Mouse (Mus musculus) erythroid progenitor cell, adult 5-6 weeks (primary cell): ENCODE data around the gene Ssty1. TPM values are rescaled to one million over a fixed set of nuclear protein-coding genes. Genes with fewer than 3 reads are reported as not detected.
"Not testable (repeated sequence)": the region's sequence is repeated elsewhere in the genome, so short reads cannot be mapped to it uniquely, and the experiment has no call there.

ENCODE experiments used
- ATAC-seq: replicated peaks from 2 replicates; pipeline ENCODE4 v1.8.0; 2016; ENCODE audit warnings: moderate number of reproducible peaks, mild to moderate bottlenecking, moderate TSS enrichment, inconsistent platforms; ENCODE audit not compliant: poor library complexity, low FRiP score, severe bottlenecking
- total RNA-seq, 2 experiments: library from RNA; stranded (forward) in 1 of 2; stranded (reverse) in 1 of 2; fragments of 150-400 nt in 1 of 2; fragments of 186-747, 209-891 nt in 1 of 2; gene quantifications; 2 replicates each; pipeline versions ENCODE4 v1.2.3 to v1.2.4; 2015 to 2017; ENCODE audit warnings: low replicate concordance in 2 of 2

Gene Ssty1
- total RNA-seq (2015; ENCODE audit: low replicate concordance) (not detected in 2 replicates), total RNA-seq (2017; ENCODE audit: low replicate concordance) (not detected in 2 replicates)

DNA sequence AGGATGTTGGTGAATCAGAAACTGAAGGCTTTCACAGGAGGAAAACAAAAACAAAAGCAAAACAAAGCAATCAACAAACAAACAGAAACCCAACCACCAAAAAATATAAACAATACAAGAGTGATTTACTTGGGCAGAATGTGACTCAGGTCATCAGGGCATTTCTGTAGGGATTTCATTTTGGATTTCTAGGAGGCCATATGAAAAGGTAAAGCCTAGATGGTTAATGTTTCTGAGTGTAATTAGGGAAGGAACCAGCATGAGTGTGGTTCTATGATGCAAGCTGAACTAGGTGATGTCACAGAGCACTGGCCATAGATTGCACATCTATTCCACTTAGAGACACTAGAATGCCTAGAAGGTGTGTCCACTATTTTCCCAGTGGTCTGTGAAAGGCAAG is at the start of gene Ssty1:
Gene Ssty1 (plus strand): TSS at position 301 of the 400 bp plus-strand sequence.
- not testable (repeated sequence) for ATAC-seq

DNA sequence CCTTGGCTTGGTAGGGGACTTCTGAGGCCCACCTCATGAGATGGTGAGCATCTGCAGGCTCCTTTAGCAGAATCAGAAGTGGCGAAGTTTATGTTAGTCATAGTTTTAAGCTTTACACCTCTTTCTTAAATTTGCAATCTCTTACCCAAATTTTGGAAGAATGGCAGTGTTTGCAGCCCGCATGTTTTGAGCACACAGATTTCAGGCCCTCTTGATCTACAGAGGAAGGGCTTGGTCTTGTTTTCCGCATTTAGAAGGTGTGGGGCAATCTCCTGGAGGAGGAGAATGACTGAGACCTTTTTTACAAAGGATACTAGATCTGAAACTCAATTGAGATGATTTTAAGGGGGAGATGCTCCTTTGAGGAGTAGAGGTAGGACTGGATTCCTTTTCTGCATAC is 27.2 kb upstream of the Ssty1 start, which contains the start of gene Gm21764:
Gene Gm21764 (minus strand): TSS at position 101 of the 400 bp plus-strand sequence.
- ATAC-seq: not testable (repeated sequence)

Other genes with a start within 250 kb of the Ssty1 start
- gene Gm21904, start 242.8 kb upstream of the Ssty1 start, total RNA-seq (2015; ENCODE audit: low replicate concordance): not detected in 2 replicates
- not detected in 2 replicates for gene Gm21904, start 242.8 kb upstream of the Ssty1 start, total RNA-seq (2017; ENCODE audit: low replicate concordance)
- not detected in 2 replicates for gene Gm20772, start 214.4 kb upstream of the Ssty1 start, total RNA-seq (2015; ENCODE audit: low replicate concordance)
- not detected in 2 replicates for gene Gm20772, start 214.4 kb upstream of the Ssty1 start, total RNA-seq (2017; ENCODE audit: low replicate concordance)
- gene Gm20831, start 214.4 kb upstream of the Ssty1 start, total RNA-seq (2015; ENCODE audit: low replicate concordance): not detected in 2 replicates
- gene Gm20831, start 214.4 kb upstream of the Ssty1 start, total RNA-seq (2017; ENCODE audit: low replicate concordance): not detected in 2 replicates
- gene Srsy, start 151.8 kb upstream of the Ssty1 start, total RNA-seq (2015; ENCODE audit: low replicate concordance): not detected in 2 replicates
- not detected in 2 replicates for gene Srsy, start 151.8 kb upstream of the Ssty1 start, total RNA-seq (2017; ENCODE audit: low replicate concordance)
- gene Gm21764, start 27.3 kb upstream of the Ssty1 start, total RNA-seq (2015; ENCODE audit: low replicate concordance): not detected in 2 replicates
- not detected in 2 replicates for gene Gm21764, start 27.3 kb upstream of the Ssty1 start, total RNA-seq (2017; ENCODE audit: low replicate concordance)